Mouse (Mus musculus): ENCODE results near the gene Dbil5. TPM values are rescaled to one million over a fixed set of nuclear protein-coding genes. Genes with fewer than 3 reads are reported as not detected.
"Not testable (repeated sequence)": the region's sequence is repeated elsewhere in the genome, so short reads cannot be mapped to it uniquely, and the experiment has no call there.

Dbil5 gene
- polyA plus RNA-seq (2017; shearing (Covaris generic)), result 1 to 10 TPM in 1 of 3 experiments, not detected in 2; 1.0 TPM

DNA sequence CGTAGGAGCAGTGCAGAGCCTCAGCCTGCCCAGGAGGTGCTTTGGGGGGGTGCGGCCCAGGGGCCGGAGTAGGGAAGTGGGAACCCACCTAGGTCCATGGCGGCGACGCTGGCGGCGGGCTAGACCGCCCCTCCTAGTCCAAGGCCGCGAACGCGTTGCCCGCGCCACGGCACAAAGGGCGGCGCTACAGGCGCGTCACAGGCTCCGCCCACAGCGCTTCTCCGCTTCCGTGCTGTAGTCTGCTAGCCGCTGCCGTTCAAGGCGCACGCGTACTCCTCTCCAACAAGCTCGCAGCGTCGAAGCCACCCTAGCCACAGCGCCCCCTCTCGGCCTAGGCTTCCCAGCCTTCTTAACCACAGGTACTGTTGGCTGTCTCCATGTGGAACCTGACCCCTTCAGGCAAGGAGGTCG, at the start of gene Dbil5, which contains the start of gene Gemin4:
Gene Dbil5 (plus strand): TSS at position 219 of the 411 bp plus-strand sequence.
Gene Gemin4 (minus strand): TSS at position 275 of the 411 bp plus-strand sequence.
- ATAC-seq, result peak; percentile 98

DNA sequence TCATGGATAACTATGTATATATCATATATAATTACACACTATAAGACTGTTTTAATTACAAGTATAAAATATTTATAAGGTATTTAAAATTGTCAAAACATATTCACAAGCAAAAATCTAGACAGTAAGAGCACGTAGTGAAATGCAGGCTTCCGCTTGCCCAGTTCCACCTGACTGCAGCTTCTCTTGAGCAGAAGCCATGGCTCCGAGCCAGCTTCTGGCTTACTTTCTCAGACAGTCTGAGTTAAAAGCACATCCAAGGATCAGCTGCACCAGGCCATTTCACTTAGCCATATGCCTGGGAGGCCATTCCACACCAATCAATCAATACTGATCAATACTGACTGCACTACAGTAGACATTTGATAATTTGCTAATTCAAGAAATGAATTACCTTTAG, 48.4 kb upstream of the Dbil5 start:
- ATAC-seq, result no peak

DNA sequence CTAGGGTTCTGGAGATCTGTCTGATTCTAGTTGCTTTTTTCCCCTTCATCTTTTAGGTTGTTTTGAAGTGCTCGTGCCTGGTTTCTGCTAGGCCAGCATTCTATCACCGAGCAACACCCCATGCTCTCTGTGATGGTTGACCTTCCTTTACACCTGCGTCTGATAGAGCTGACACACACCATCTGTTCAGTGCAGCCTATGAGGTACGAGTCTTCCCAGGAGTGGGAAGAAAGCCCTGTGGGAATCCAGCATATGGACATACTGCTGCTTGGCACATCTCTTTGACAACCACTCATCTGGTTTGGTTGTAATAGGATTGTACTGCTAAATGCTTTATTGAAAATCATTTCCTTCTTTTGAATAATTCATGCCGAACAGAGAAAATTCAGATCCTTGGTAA, 47.2 kb upstream of the Dbil5 start:
- ATAC-seq, result no peak

DNA sequence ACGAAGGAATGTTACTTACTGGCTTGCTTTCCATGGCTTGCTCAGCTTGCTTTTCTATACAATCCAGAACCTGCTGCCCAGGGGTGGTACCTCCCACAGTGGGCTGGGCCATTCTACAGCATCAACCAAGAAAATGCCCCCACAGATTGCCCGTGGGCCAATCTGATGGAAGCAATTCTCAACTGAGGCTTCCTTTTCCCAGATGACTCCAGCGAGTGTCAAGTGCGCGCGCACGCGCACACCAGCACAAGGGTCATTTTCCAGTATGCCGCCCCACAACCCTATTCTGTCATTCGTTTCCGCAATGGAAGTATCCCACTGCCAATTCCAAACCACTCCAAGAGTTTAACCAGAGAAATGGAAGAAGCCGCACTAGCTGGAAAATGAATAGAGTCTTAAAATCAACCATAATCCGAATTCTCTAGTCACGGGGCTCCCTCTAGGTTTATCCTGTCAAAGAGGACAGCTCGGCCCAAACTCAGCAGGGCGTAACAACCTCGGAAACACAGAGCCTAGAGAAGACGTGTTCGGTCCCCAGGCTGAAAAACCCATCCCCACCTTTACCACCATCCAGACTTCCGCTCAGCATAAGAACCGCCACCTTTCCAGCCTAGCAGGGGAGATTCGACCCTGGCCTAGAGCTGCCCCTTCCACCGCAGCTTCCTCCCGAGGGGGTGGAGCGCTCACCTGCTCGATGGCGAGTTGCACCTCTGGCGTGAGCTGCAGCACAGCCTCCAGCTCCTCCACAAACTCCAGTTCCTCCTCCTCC, 38.5 kb upstream of the Dbil5 start:
- peak; percentile 59 for ATAC-seq

DNA sequence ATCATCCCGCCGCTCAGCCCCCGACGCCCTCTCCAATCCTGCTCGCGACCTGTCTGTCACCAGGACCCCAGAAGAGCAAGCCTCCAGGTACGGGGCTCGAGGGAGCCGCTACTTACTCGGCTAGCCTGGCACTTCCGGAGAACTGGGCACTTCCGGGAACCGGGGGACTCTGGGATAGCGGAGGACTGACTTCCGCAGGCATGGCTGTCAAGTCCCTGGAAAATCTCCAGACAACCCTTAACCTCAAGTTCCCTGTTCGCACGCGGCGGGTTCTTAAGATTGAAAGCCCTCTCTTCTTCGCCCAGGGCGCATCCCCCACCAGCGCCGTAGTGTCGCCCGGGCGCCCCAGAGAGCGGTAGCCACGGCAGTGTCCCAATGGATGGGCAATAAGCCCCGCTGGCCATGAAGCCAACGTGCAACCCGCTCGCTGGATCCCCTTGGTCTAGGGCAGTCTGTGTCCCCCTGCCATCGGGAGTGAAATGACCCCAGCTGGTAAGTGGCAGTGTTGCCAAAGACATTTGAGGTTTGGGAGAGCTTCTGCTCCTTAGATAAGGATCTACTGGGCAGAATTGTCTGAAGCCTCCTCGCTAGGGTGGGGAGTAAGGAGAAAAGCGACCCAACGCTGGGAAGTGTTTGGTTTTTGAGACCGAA, 37.8 kb upstream of the Dbil5 start, which contains the start of the genes Vps53 and Fam57a:
Gene Vps53 (minus strand): TSS at position 153 of the 651 bp plus-strand sequence.
Gene Fam57a (plus strand): TSS at position 177 of the 651 bp plus-strand sequence.
- peak; percentile 91 for ATAC-seq

DNA sequence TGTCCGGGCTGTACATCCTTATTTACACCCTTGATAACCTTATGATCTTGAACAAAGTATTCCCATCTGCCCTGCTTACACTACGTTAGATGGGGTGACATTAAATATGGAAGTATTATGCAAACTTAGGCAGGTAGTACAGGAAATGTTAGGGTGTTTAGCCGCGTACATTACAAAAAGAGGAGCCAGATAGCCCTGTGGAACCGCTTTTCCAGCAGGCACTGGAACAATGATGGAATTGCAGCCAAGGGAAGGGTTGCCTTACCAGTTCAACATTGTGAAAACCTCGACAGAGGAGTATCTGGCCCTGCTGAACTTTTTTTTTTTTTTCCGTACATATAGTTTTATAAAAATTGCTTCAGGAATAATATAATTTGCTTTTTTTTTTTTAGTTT, 37.3 kb upstream of the Dbil5 start:
- no peak for ATAC-seq

DNA sequence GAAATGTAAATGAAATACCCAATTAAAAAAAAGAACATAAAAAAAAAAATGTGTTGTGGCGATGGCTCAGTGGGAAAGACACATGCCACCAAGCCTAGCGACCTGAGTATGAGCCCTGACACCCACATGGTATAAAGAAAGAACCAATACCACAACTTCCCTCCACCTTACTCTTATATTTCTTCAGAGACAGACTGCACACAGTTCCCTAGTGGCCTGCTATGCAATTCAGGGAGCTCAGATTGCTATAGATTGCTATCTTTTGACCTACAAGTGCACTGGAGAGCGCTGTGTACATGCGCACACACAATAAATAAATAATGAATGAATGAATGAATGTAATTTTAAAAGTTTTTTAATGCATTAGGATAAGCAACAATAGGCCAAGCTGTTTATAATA, 33.7 kb upstream of the Dbil5 start:
- no peak for ATAC-seq

DNA sequence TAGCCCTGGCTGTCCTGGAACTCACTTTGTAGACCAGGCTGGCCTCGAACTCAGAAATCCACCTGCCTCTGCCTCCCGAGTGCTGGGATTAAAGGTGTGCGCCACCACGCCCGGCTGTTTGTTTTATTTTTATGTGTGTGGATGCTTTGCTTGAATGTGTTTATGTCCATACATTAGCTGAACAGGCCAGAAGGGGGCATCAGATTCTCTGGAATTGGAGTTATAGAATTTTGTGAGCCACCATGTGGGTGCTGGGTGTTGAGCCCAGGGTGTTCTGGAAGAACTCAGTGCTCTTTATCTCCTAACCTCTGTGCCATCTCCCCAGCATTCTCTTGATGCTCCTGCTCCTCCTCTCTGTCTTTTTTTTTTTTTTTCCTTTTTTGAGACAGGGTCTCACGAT, 30.5 kb upstream of the Dbil5 start:
- no peak for ATAC-seq

DNA sequence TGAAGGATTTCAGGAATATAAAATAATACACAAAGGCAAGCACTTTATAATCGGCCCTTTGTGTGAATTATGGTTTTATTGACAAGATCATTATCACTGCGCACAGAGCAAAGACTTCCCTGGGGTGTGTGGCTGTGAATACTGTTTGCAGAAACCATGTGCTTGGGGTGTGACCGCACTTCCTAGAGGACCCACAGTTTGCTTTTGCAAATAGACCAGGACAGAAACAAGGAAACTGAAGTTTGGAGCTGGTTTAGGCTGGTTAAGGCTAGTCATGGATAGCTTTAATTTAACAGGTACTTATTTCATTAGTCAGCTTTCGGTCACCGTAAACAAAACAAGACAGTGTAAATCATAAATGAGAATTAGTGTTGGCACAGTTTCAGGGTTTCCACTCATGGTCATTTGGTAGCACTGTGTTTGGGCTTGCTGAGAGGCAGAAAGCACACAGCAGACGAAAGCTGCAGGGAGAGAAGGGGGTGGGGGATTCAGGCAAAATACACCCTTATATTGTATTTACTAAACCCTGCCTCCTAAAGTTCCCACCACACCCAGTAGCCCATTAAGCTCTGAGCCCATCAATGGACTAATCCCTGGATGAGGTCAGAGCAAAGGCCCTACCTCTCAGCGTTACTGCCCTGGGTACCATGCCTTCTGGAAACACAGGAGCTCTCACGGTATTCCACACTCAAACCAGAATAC, 21.0 kb upstream of the Dbil5 start:
- no peak for ATAC-seq

DNA sequence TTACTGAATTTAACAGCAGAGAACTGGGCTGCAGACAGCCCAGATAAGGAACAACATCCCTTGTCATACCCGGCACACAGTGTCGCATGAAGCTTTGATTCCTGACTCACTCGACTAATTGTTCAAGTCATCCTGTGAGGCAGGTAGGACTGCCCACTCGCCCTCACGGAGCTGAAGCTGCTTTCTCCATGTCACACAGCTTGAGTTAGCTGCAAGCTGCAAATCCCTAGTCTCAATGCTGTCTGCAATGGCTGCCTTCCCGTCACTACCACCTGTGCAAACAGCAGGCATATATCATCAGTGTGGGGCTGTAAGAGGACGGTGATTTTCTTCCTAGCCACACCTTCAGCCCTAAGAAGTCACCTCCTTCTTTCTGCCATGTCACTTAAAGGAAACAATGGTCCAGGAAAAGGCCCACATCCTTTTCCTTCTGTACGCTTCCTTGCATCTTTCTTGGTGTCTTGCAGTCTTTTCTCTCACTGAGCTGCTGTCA, 20.4 kb upstream of the Dbil5 start:
- ATAC-seq, result no peak

DNA sequence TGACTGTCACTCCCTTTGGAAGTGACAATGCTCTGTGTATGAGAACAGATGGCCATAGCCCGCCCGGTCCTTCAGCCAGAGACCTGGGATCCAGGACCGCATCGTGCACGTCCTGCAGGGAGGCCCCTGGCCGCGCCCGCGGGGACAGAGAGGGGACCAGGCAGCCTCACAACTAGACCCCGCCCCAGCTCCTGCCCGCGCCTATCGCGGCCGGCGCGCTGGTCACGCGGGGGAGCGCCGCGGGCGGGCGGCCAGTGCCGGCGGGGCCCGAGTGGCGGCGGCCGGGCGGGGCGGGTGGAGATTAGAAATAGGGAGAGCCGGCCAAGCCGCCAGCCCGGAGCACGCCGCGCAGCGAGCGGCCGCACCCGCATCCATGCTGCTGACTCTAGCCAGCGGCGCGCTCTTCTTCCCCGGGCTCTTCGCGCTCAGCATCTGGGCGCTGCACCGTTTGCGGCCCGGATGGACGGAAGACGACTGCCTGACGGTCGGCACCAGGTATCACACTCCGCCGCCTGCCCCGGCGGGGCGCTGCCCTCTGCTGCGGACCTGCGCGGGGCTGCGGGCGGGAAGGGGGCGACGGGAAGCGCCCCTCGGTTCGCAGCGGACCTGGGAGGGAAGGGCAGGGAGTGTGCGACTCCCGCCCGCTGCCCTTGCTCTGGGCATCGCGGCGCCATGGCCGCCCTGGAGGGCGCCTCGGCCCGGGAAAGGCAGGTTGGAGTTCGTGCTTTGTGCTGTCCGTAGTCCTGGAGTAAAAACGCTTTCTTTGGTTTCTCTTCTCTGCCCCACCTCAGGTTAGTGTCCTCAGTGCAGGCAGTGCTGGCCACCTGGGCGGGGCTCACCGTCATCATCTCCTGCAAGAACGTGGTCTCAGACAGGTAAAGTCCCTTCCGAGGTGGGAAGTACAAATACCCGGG, 15.4 kb upstream of the Dbil5 start:
- ATAC-seq, result peak; percentile 74

DNA sequence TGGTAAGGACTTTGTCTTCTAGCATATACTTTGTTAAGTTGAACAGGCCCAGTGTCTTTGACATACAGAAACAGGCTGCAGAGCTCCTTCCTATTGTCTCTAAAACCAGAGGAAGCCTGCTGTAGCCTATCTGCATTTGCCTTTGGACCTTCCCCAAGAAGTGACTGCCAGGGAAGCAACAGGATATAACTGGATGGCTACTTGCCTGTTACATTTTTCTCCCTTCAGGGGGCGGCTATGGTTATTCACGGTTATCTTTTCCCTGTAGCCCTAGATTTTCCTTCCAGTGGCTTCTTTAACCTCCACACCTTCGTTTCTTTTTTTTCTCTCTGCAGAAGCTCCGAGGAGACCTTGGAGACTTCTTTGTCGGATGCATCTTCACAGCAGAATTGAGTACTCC, 10.6 kb upstream of the Dbil5 start:
- ATAC-seq, result no peak

DNA sequence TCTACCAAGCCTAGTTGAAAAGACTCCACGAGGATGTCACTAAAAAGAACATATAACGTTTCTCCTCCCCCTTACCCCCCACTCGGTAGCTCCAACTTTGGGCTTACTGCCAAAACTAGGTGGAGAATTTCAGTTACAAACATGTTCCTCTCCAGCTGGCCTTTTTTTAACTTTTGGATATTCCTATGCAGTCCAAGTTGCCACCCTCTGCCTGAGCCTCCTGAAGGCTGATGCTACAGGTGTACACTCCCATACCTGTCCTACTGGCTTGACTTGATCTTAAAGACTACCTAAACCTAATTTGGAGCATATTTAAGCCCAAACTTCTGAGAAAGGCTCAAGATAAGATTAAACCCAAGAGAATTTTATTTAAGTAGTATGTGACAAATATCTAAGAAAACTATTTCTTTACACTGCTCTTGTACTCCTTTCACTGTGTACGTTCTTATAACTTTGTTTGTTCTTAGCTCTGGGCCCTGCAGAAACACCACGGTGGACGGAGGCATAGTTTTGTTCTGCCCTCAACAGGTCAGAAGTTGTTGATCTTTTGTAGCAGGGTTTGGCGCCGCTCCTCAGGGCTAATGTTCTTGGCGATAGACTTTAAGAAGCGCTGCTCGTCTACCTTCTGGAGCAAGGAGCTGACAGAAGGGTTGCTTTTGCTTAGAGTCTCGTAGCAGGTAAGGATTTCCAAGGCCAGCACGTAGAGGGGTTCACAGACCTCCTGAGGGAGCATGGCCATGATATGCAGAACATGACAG, 7.0 kb upstream of the Dbil5 start:
- ATAC-seq, result no peak

DNA sequence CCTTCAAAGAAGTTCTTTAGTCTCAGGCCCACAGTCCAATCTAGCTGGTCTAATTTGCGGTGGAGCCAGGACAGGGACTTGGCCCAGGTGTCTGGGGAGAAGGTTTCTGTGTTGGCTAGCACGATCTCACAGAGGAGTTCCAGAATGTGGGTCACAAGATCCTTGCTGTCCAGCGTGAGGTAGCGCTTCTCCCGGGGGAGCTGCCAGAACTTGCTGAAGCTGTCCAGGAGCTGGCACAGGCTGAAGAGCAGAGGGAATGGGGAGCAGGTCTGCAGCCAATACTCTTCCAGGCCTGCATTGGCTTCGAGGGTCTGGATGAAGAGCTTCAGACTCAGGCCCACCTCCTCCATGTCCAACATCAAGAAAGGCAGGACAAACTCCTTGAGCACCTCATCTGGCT, 5.8 kb upstream of the Dbil5 start:
- not testable (repeated sequence) for ATAC-seq

DNA sequence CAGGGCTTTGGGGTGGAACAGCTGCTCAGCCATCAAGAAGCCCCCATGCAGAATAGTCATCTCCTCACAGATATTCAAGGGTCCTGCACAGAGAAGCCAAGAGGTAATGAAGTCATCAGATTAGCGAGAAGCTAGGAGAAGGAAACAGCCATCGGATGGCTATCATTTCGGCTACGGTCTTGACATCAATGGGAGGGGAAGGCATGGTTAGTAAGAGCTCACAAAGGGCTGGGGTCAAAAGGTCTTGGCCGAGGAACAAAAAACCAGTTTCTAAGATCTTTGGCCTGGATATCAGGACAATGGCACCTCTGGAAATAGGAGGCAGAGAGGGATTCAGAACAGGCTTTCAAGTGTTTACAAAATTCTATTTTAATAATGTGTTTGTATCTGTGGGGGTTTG, 3.6 kb upstream of the Dbil5 start:
- no peak for ATAC-seq

DNA sequence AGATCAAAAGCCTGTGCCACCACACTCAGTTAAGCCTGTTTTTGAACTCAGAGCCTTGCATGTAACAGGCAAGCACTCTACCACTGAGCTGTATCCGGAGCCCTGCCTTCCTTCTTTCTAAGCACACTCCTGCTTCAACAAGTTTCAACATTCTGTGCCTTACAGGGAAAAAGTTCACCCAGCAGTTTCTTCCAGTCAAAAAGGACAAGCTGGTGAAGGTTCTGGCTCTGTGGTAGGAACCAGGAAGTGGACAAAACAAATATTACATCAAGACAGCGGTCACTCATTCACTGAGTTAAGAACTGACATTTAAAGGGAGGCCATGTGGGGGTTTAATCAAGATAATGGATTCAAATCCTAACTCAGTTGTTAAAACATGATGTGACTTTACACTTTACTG, 2.4 kb upstream of the Dbil5 start:
- ATAC-seq, result no peak

DNA sequence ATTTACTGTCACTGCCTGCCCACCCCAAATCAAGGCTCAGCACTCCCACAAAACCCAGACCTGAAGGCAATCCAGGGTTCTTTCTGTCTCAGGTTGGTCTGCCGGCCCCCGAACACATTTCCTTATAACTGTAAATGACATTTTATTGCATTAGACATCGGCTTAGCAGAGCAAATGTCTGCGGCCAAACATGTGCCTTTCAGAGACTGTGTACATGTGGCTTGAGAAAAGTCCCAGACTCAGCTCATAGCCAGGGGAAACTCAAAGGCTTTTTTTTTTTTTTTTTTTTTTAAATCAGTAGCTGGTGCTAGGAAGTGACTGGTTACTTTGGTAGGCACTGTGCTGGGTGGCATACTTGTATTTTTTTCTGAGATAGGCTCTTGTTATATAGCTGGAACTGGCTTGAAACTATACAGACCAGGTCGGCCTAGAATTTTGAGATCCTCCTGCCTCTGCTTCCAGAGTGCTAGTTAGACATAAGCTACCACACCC, 1.3 kb upstream of the Dbil5 start:
- no peak for ATAC-seq

DNA sequence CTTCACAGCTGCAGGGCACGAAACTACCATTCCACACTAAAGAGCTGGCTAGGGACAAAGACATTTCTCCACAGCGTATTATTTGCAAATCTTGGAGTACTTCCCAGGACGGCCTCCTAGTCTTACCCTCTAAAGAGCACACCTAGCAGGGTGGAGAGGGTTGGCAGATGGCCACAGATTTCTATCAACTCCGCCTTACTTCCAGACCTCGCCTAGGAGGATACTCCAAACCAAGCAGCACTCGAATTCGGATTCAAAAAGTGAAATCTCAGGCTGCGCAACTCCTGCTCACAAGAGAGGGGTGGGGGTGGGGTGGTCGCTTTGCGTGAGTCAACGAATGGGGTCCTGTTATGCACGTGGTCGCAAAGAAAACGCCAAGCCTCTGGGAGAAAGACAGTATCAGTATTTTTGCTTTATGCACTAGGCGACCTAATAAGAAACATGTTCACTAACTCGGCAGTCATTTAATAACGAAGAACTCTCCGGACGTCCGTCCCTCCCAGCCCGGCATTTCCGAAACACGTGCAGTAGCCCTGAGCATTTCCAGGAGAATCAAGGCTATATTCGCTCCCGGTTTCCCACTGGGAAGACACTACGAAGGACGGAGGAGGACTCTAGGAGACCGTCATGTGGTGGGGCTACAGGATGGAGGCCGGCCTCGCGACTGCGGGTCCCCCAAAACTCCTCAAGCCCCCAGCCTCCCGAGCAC, 573 bp upstream of the Dbil5 start:
- ATAC-seq, result no peak

DNA sequence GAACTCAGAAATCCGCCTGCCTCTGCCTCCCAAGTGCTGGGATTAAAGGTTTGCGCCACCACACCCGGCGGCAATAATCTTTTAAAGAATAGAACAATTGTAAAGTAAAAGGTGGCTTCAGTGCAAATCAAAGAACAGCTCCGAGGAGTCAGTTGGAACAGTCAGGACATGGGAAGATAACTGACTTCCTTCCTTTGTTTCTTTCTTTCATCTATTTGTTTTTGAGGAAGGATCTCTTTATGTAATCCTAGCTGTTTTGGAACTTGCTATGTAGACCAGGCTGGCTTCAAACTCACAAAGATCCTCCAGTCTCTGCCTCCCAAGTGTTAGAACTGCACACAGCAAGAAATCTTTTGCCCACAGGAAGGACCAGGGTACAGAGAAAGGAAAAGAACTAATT, 7.2 kb downstream of the Dbil5 start:
- no peak for ATAC-seq

DNA sequence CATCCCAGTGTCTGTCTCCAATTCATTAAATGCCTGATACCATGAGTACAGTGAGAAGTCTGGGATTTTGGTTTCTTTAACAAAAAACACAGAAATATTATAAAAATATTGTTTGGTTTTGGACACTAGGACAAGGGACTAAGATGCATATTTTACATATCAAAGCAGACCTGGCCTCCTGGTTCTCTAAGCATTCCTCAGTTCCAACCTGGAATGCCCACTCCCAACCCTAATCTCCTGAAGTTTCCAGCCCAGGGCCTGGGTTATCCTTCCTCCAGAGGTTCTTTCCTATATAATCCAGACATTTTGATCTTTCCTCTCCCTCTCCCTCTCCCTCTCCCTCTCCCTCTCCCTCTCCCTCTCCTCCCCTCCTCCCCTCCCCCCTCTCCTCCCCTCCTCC, 7.6 kb downstream of the Dbil5 start:
- ATAC-seq, result no peak

DNA sequence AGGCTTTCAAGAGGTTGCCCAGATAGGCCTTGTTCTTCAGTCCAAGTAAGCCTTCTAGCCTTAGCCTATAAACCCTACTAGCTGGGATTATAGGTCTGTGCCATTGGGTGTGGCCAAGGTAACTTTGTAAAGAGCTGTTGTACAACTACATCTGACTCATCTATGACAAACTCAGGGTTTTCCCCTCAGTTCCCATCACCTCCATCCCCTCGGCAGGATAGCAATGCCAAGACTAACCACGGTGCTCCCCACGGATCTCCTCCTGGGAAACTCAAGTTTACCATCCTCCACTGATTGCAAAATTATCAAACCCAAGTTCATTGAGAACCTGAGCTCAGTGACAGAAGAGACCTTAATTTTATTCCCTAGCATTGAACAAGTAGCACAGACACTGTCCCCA, 18.7 kb downstream of the Dbil5 start:
- no peak for ATAC-seq
